Mouse (Mus musculus) midbrain, embryonic 11.5 days (tissue): ENCODE data around the gene Tcf7l1. TPM values are rescaled to one million over a fixed set of nuclear protein-coding genes. Genes with fewer than 3 reads are reported as not detected.
A peak's percentile ranks its signal among the peaks of the same experiment; 100 is the strongest.
"Not testable (repeated sequence)": the region's sequence is repeated elsewhere in the genome, so short reads cannot be mapped to it uniquely, and the experiment has no call there.

ENCODE experiments used
- ATAC-seq: fragments of 200-750 bp; cut with Nextera tagmentation; 2 replicates; pipeline ENCODE4 v1.8.0; 2017; ENCODE audit warnings: moderate TSS enrichment, moderate library complexity; ENCODE audit not compliant: low FRiP score
- DNase-seq: peaks from one replicate; pipeline ENCODE4 v3.0.0; 2015; ENCODE audit warnings: low spot score; ENCODE audit errors: missing footprints
- H3K27ac ChIP-seq: fragments of 300-500 bp; sonication (generic); 2 replicates; pipeline ENCODE4 v1.5.1; 2014; ENCODE audit warnings: low read depth, low read length
- H3K27me3 ChIP-seq: fragments of 300-500 bp; sonication (generic); 2 replicates; pipeline ENCODE4 v1.6.1; 2014; ENCODE audit warnings: mild to moderate bottlenecking, low read length, moderate library complexity, mixed read lengths; ENCODE audit not compliant: control insufficient read depth, insufficient read depth
- H3K36me3 ChIP-seq: fragments of 300-500 bp; sonication (generic); 2 replicates; pipeline ENCODE4 v1.6.1; 2014; ENCODE audit warnings: mild to moderate bottlenecking, low read length, moderate library complexity, mixed read lengths; ENCODE audit not compliant: control insufficient read depth, insufficient read depth
- H3K4me1 ChIP-seq: fragments of 300-500 bp; sonication (generic); 2 replicates; pipeline ENCODE4 v1.6.1; 2014; ENCODE audit warnings: low read length; ENCODE audit not compliant: control insufficient read depth, insufficient read depth
- H3K4me2 ChIP-seq: fragments of 300-500 bp; sonication (generic); 2 replicates; pipeline ENCODE4 v1.6.1; 2014; ENCODE audit warnings: mild to moderate bottlenecking, moderate library complexity
- H3K4me3 ChIP-seq: fragments of 300-500 bp; sonication (generic); 2 replicates; pipeline ENCODE4 v1.5.1; 2014; ENCODE audit warnings: low read depth, low read length
- H3K9ac ChIP-seq: fragments of 300-500 bp; sonication (generic); 2 replicates; pipeline ENCODE4 v1.6.1; 2014; ENCODE audit warnings: low read length
- H3K9me3 ChIP-seq: fragments of 300-500 bp; sonication (generic); 2 replicates; pipeline ENCODE4 v1.6.1; 2016; ENCODE audit warnings: low read length; ENCODE audit not compliant: control insufficient read depth
- WGBS: fragments of 180-500 bp; shearing (Covaris S2); extraction: QIAGEN DNeasy Blood & Tissue Kit; methylation state at CpG from one replicate; pipeline ENCODE4 v1.1.7; 2014; 5-methylcytosine and 5-hydroxymethylcytosine counted together
- polyA plus RNA-seq: library from polyadenylated mRNA; unstranded; fragments of >200 nt; fragmentation: Nextera tagmentation; extraction: Ambion mirVana; gene quantifications from 2 replicates; pipeline ENCODE4 v1.2.1, GENCODE M21; 2014

Tcf7l1 gene
- 16.7 and 19.8 TPM in 2 replicates for polyA plus RNA-seq

DNA sequence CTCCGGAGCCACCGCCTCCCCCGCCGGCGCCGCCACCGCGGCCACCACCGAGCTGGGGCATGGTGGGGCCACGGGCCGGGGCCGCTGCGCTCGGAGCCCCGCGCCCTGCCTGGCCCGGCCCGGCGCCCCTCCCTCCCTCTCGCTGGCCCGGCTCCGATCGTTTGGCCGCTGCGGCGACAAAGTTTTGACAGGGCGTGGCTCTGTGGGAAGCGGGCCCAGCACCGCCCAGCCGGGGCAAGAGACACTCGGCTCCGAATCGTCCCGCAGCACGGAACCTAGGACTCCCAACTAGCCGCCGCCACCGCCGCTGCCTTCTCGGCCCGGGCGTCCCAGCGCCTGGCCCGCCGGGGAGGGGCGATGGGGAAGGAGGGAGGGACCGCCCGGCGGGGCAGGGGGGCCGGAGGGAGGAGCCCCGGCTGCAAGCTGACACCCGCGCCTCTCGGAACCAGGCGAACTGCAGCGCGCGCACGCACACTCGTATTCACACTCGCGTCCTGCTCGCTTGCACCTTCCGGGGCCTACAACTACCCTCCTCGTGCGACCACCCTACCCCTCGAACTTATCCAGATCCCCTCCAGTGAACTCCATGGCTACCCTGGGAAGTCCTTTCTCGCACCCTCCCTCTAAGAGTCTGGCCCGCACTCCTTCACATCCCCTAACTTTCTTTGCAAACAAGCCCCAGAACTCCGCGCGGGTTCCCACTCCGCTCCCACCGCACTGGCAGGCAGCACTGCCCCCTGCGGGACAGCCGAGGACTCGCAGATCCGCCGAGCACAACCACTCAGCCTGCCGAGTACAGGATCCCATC lies at the start of gene Tcf7l1:
Gene Tcf7l1, minus strand, starts transcription at position 363 of the 808 bp plus-strand sequence.
- no peaks in the 10 kb centered on the region for H3K9me3 ChIP-seq
- H3K4me3 ChIP-seq, result peak within 1 kb of the TSS; percentile 87
- no peaks in the 10 kb centered on the region for H3K36me3 ChIP-seq
- DNase-seq (peak; percentile 99), ATAC-seq (peak; percentile 93)
- under 1% methylated on average over 63 of the region's 80 CpGs for WGBS
- H3K9ac ChIP-seq, result peak within 1 kb of the TSS; percentile 87
- peak within 1 kb of the TSS; percentile 89 for H3K4me2 ChIP-seq
- H3K4me1 ChIP-seq, result peaks cover 14% of the 10 kb centered on the region
- H3K27me3 ChIP-seq, result no peaks in the 10 kb centered on the region; the same call in 1 of the 2 replicates
- H3K27ac ChIP-seq, result peak within 1 kb of the TSS; percentile 77

GRCm38 (mm10) chr6:72837756-72838155 lies 48.7 kb upstream of the Tcf7l1 start:
- DNase-seq (no peak), ATAC-seq (no peak)
- WGBS, result 93% methylated on average over 4 of the region's 4 CpGs
- Histone ChIP-seq H3K9ac (no peak overlapping the region), H3K27me3 (no peaks in the 10 kb centered on the region), H3K9me3 (no peaks in the 10 kb centered on the region), H3K4me3 (no peak overlapping the region), H3K4me2 (no peak overlapping the region), H3K36me3 (peaks cover 1% of the 10 kb centered on the region; the same call in 1 of the 2 replicates), H3K27ac (no peak overlapping the region), H3K4me1 (no peaks in the 10 kb centered on the region)

DNA sequence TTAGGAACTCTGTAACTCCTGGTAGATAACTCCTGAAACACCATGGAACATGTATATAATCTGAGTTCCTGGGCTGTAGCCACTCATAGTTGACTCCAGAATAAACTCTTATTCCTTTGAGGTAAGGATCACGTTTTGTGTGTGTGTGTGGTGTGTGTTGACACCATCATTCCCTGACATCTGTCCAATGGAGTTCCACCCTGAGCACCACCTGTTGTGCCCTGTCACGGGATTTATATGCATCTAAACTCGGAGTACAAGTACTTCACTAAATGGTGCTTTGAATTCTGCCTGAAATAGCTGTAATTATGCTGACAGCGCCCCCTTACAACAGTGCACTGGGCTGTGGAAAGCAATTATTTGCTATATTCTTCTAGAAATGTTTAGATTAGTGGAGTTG lies 45.5 kb upstream of the Tcf7l1 start:
- DNase-seq (no peak), ATAC-seq (no peak)
- Histone ChIP-seq H3K4me2 (no peak overlapping the region), H3K27me3 (no peaks in the 10 kb centered on the region), H3K9ac (no peak overlapping the region), H3K4me1 (no peaks in the 10 kb centered on the region), H3K4me3 (no peak overlapping the region), H3K36me3 (no peaks in the 10 kb centered on the region), H3K27ac (no peak overlapping the region), H3K9me3 (no peaks in the 10 kb centered on the region)
- WGBS, result 66% methylated on average over 4 of the region's 4 CpGs

- H3K9ac ChIP-seq, result no peak overlapping the region
- no peak for DNase-seq
- 60% methylated on average over 3 of the region's 3 CpGs for WGBS
- H3K27ac ChIP-seq, result no peak overlapping the region
- ATAC-seq, result no peak
- H3K27me3 ChIP-seq, result no peaks in the 10 kb centered on the region
- no peak overlapping the region for H3K4me2 ChIP-seq
- H3K36me3 ChIP-seq, result no peaks in the 10 kb centered on the region
- no peak overlapping the region for H3K4me3 ChIP-seq
- H3K9me3 ChIP-seq, result no peaks in the 10 kb centered on the region
- no peaks in the 10 kb centered on the region for H3K4me1 ChIP-seq
Measured at GRCm38 (mm10) chr6:72831858-72832257, 42.8 kb upstream of the Tcf7l1 start.

DNA sequence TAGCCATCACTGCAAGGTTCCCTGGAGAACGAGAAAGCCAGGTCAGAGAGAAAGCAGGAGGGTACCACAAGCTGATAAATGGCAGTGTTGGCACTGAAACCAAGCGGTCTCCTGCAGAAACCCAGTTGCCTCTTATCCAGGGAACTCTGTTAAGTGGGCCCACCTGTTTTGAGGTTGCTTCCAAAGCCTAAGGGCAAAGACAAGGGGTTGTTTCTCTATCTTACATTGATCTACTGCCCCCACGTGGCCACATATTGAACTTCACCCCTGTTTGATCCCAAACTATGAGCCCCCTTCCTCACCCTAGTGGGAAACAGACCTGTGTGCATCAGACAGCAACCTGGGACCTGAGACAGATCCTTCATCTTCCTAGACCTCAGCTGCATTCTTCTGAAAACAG lies 42.2 kb upstream of the Tcf7l1 start:
- WGBS, result 36% methylated on average over 3 of the region's 3 CpGs

DNA sequence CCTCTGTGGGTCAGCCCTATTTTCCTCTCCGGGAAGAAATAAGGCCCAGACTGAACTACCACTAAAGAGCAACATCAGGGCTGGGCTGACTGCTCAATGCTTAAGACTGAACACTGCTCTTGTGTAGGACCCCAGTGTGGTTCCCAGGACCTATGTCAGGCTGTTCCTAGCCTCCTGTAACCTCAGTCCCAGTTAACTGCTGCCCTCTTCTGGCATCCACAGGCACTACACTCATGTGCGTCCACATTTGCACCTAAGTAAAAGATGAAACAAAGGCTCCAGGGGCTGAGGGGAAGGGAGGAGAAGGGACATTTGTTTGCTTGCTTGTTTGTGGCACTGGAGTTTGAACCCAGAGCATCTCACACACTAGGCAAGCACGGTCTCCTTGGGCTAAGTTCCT lies 39.8 kb upstream of the Tcf7l1 start:
- Histone ChIP-seq H3K27me3 (peaks cover 3% of the 10 kb centered on the region; the same call in 1 of the 2 replicates), H3K4me3 (no peak overlapping the region)
- peak; percentile 87 for DNase-seq

More for the DNA sequence above, 42.2 kb upstream of the Tcf7l1 start:
- Histone ChIP-seq H3K4me2 (no peak overlapping the region), H3K27ac (no peak overlapping the region), H3K4me3 (no peak overlapping the region), H3K36me3 (no peaks in the 10 kb centered on the region), H3K27me3 (peaks cover 3% of the 10 kb centered on the region; the same call in 1 of the 2 replicates), H3K9me3 (no peaks in the 10 kb centered on the region), H3K9ac (no peak overlapping the region), H3K4me1 (no peaks in the 10 kb centered on the region)
- ATAC-seq, result peak; percentile 48; the same call in 1 of the 2 replicates
- peak; percentile 99 for DNase-seq

GRCm38 (mm10) chr6:72828037-72828436 lies 39.0 kb upstream of the Tcf7l1 start:
- H3K27ac ChIP-seq, result not testable (repeated sequence)

More for the DNA sequence above, 39.8 kb upstream of the Tcf7l1 start:
- H3K4me1 ChIP-seq, result no peaks in the 10 kb centered on the region; the same call in 1 of the 2 replicates
- no peaks in the 10 kb centered on the region for H3K36me3 ChIP-seq
- ATAC-seq, result no peak
- 64% methylated on average over 3 of the region's 3 CpGs for WGBS
- no peaks in the 10 kb centered on the region for H3K9me3 ChIP-seq
- no peak overlapping the region for H3K27ac ChIP-seq
- H3K9ac ChIP-seq, result no peak overlapping the region
- H3K4me2 ChIP-seq, result no peak overlapping the region

GRCm38 (mm10) chr6:72825762-72826161 lies 36.7 kb upstream of the Tcf7l1 start:
- Histone ChIP-seq H3K27me3 (peaks cover 3% of the 10 kb centered on the region; the same call in 1 of the 2 replicates), H3K27ac (no peak overlapping the region), H3K4me2 (peak overlapping the region; percentile 50; the same call in 1 of the 2 replicates), H3K9ac (no peak overlapping the region), H3K9me3 (no peaks in the 10 kb centered on the region), H3K4me1 (no peaks in the 10 kb centered on the region; the same call in 1 of the 2 replicates), H3K36me3 (no peaks in the 10 kb centered on the region), H3K4me3 (no peak overlapping the region)
- 55% methylated on average over 9 of the region's 9 CpGs for WGBS
- no peak for ATAC-seq
- peak; percentile 84 for DNase-seq

More at GRCm38 (mm10) chr6:72828037-72828436, 39.0 kb upstream of the Tcf7l1 start:
- not testable (repeated sequence) for H3K9ac ChIP-seq, H3K36me3 ChIP-seq, H3K9me3 ChIP-seq, ATAC-seq, H3K27me3 ChIP-seq, H3K4me3 ChIP-seq, H3K4me2 ChIP-seq, DNase-seq, H3K4me1 ChIP-seq
- 9% methylated on average over 9 of the region's 9 CpGs for WGBS
